Mouse (Mus musculus): ENCODE measurements at regions not wholly inside any gene's neighbourhood (a gene's known extent, or its start where the extent isn't known, plus 50 kb on each side); places are given as distances from the start of the nearest gene placed in this dataset.

- no peak for TF ChIP-seq CHD2 (IDR thresholded peaks at IDR 0.05; ENCODE audit: low read depth, low read length)
- no peak for TF ChIP-seq MAFK (IDR thresholded peaks at IDR 0.05; ENCODE audit: insufficient read depth, low read depth, low read length)
- no peak for TF ChIP-seq ZC3H11A (IDR thresholded peaks at IDR 0.05; ENCODE audit: borderline replicate concordance, low read depth, low read length)
- no peak for TF ChIP-seq HCFC1 (IDR thresholded peaks at IDR 0.05; ENCODE audit: borderline replicate concordance, insufficient read depth, low read length)
- no peak for TF ChIP-seq ZNF384 (IDR thresholded peaks at IDR 0.05; ENCODE audit: low read depth, low read length)
- Histone ChIP-seq H3K9me3 (ENCODE audit: control insufficient read depth, insufficient read depth, low read depth, low read length) (no peaks in the 10 kb centered on the region), H3K36me3 (ENCODE audit: control insufficient read depth, insufficient read depth, low read length, poor library complexity, severe bottlenecking) (no peaks in the 10 kb centered on the region), H3K4me3 (ENCODE audit: insufficient read depth in 1 of 2, low read depth in 1 of 2, low read length in 2 of 2, poor library complexity in 1 of 2, severe bottlenecking in 1 of 2) (no peak overlapping the region), H3K27ac (ENCODE audit: insufficient read depth, low read depth, low read length, poor library complexity, severe bottlenecking) (no peak overlapping the region), H3K9ac (ENCODE audit: insufficient read depth, low read depth, low read length, poor library complexity, severe bottlenecking) (no peak overlapping the region), H3K4me1 (ENCODE audit: control insufficient read depth in 2 of 2, insufficient read depth in 2 of 2, low read length in 2 of 2, poor library complexity in 1 of 2) (no peaks in the 10 kb centered on the region)
- in situ Hi-C loops (cut with MboI; ENCODE audit: low sequenced_read_pairs in 2 of 2, unreplicated experiment in 2 of 2) = no loop called here
- no peak for DNase-seq (ENCODE audit: low read depth, low spot score)
Measured at GRCm38 (mm10) chr1:90311016-90311415, 107.2 kb downstream of the Ackr3 start.

- Histone ChIP-seq H3K9me3 (ENCODE audit: control insufficient read depth, insufficient read depth, low read depth, low read length) (no peaks in the 10 kb centered on the region), H3K4me3 (ENCODE audit: insufficient read depth in 1 of 2, low read depth in 1 of 2, low read length in 2 of 2, poor library complexity in 1 of 2, severe bottlenecking in 1 of 2) (no peak overlapping the region), H3K9ac (ENCODE audit: insufficient read depth, low read depth, low read length, poor library complexity, severe bottlenecking) (no peak overlapping the region), H3K27ac (ENCODE audit: insufficient read depth, low read depth, low read length, poor library complexity, severe bottlenecking) (no peak overlapping the region), H3K4me1 (ENCODE audit: control insufficient read depth in 2 of 2, insufficient read depth in 2 of 2, low read length in 2 of 2, poor library complexity in 1 of 2) (no peaks in the 10 kb centered on the region), H3K36me3 (ENCODE audit: control insufficient read depth, insufficient read depth, low read length, poor library complexity, severe bottlenecking) (no peaks in the 10 kb centered on the region)
- DNase-seq (ENCODE audit: low read depth, low spot score) = no peak
- in situ Hi-C loops (cut with MboI; ENCODE audit: low sequenced_read_pairs in 2 of 2, unreplicated experiment in 2 of 2) = no loop called here
- no peak for TF ChIP-seq MAFK (IDR thresholded peaks at IDR 0.05; ENCODE audit: insufficient read depth, low read depth, low read length)
- no peak for TF ChIP-seq CHD2 (IDR thresholded peaks at IDR 0.05; ENCODE audit: low read depth, low read length)
- no peak for TF ChIP-seq HCFC1 (IDR thresholded peaks at IDR 0.05; ENCODE audit: borderline replicate concordance, insufficient read depth, low read length)
Measured at GRCm38 (mm10) chr1:90311649-90312442, 108.1 kb downstream of the Ackr3 start.

- in situ Hi-C loops (cut with MboI; ENCODE audit: low sequenced_read_pairs in 2 of 2, unreplicated experiment in 2 of 2) = no loop called here
- TF ChIP-seq CHD2 (IDR thresholded peaks at IDR 0.05; ENCODE audit: low read depth, low read length) (no peak), MAFK (IDR thresholded peaks at IDR 0.05; ENCODE audit: insufficient read depth, low read depth, low read length) (no peak), ZC3H11A (IDR thresholded peaks at IDR 0.05; ENCODE audit: borderline replicate concordance, low read depth, low read length) (no peak), HCFC1 (IDR thresholded peaks at IDR 0.05; ENCODE audit: borderline replicate concordance, insufficient read depth, low read length) (no peak), ZNF384 (IDR thresholded peaks at IDR 0.05; ENCODE audit: low read depth, low read length) (no peak)
- no peak overlapping the region for H3K4me3 ChIP-seq (ENCODE audit: insufficient read depth in 1 of 2, low read depth in 1 of 2, low read length in 2 of 2, poor library complexity in 1 of 2, severe bottlenecking in 1 of 2)
Measured at GRCm38 (mm10) chr1:90313750-90314359, 110.1 kb downstream of the Ackr3 start.

GRCm38 (mm10) chr1:90317902-90318301 is 114.1 kb downstream of the Ackr3 start:
- no peaks in the 10 kb centered on the region for H3K4me1 ChIP-seq (ENCODE audit: control insufficient read depth in 2 of 2, insufficient read depth in 2 of 2, low read length in 2 of 2, poor library complexity in 1 of 2)

More at GRCm38 (mm10) chr1:90313750-90314359, 110.1 kb downstream of the Ackr3 start:
- no peaks in the 10 kb centered on the region for H3K9me3 ChIP-seq (ENCODE audit: control insufficient read depth, insufficient read depth, low read depth, low read length)
- no peak overlapping the region for H3K27ac ChIP-seq (ENCODE audit: insufficient read depth, low read depth, low read length, poor library complexity, severe bottlenecking)
- H3K36me3 ChIP-seq (ENCODE audit: control insufficient read depth, insufficient read depth, low read length, poor library complexity, severe bottlenecking) = no peaks in the 10 kb centered on the region
- no peaks in the 10 kb centered on the region for H3K4me1 ChIP-seq (ENCODE audit: control insufficient read depth in 2 of 2, insufficient read depth in 2 of 2, low read length in 2 of 2, poor library complexity in 1 of 2)
- no peak overlapping the region for H3K9ac ChIP-seq (ENCODE audit: insufficient read depth, low read depth, low read length, poor library complexity, severe bottlenecking)
- DNase-seq (ENCODE audit: low read depth, low spot score) = no peak

More at GRCm38 (mm10) chr1:90317902-90318301, 114.1 kb downstream of the Ackr3 start:
- in situ Hi-C loops (cut with MboI; ENCODE audit: low sequenced_read_pairs in 2 of 2, unreplicated experiment in 2 of 2) = no loop called here
- Histone ChIP-seq H3K9me3 (ENCODE audit: control insufficient read depth, insufficient read depth, low read depth, low read length) (no peaks in the 10 kb centered on the region), H3K27ac (ENCODE audit: insufficient read depth, low read depth, low read length, poor library complexity, severe bottlenecking) (no peak overlapping the region), H3K9ac (ENCODE audit: insufficient read depth, low read depth, low read length, poor library complexity, severe bottlenecking) (no peak overlapping the region), H3K4me3 (ENCODE audit: insufficient read depth in 1 of 2, low read depth in 1 of 2, low read length in 2 of 2, poor library complexity in 1 of 2, severe bottlenecking in 1 of 2) (no peak overlapping the region), H3K36me3 (ENCODE audit: control insufficient read depth, insufficient read depth, low read length, poor library complexity, severe bottlenecking) (no peaks in the 10 kb centered on the region)
- no peak for DNase-seq (ENCODE audit: low read depth, low spot score)
- no peak for TF ChIP-seq ZC3H11A (IDR thresholded peaks at IDR 0.05; ENCODE audit: borderline replicate concordance, low read depth, low read length)
- TF ChIP-seq CHD2 (IDR thresholded peaks at IDR 0.05; ENCODE audit: low read depth, low read length) = no peak
- TF ChIP-seq MAFK (IDR thresholded peaks at IDR 0.05; ENCODE audit: insufficient read depth, low read depth, low read length) = no peak
- TF ChIP-seq ZNF384 (IDR thresholded peaks at IDR 0.05; ENCODE audit: low read depth, low read length) = no peak
- TF ChIP-seq HCFC1 (IDR thresholded peaks at IDR 0.05; ENCODE audit: borderline replicate concordance, insufficient read depth, low read length) = no peak
